Mouse (Mus musculus) lung, postnatal 0 days (tissue): ENCODE measurements at regions not wholly inside any gene's neighbourhood (a gene's known extent, or its start where the extent isn't known, plus 50 kb on each side); places are given as distances from the start of the nearest gene placed in this dataset.

ENCODE experiments used
- CTCF ChIP-seq: IDR thresholded peaks from 2 replicates; pipeline ENCODE4 v1.5.1; 2016; ENCODE audit warnings: antibody characterized with exemption, mild to moderate bottlenecking
- EP300 ChIP-seq: IDR thresholded peaks from 2 replicates; pipeline ENCODE4 v1.6.1; 2016; ENCODE audit warnings: antibody characterized with exemption, mild to moderate bottlenecking, control low read depth

GRCm38 (mm10) chr9:41479854-41480749, 318.6 kb upstream of the Ubash3b start:
- TF ChIP-seq EP300, result no peak
- TF ChIP-seq CTCF, result no peak
